Mouse (Mus musculus) urinary bladder, adult 18-20 months (tissue): ENCODE results near the gene Pwwp2a.
A peak's percentile ranks its signal among the peaks of the same experiment; 100 is the strongest.

Source experiments
- DNase-seq, 2 experiments: peaks; one replicate each; pipeline ENCODE4 v3.0.0; 2022; ENCODE audit warnings: low spot score in 2 of 2, mixed read lengths in 2 of 2

Gene Pwwp2a

GRCm38 (mm10) chr11:43681472-43682414 lies at the start of gene Pwwp2a:
Gene Pwwp2a, plus strand, starts transcription at chr11:43681998.
- DNase-seq: peak; percentile 94 to 99

- DNase-seq: no peak
These were observed 49.2 kb upstream of the Pwwp2a start for GRCm38 (mm10) chr11:43632566-43632965.

- DNase-seq: no peak
These were observed 48.6 kb upstream of the Pwwp2a start for GRCm38 (mm10) chr11:43633165-43633564.

- DNase-seq: peak in 1 of 2 experiments; percentile 36
These were observed 48.0 kb upstream of the Pwwp2a start for GRCm38 (mm10) chr11:43633658-43634401.

- DNase-seq: no peak
These were observed 45.0 kb upstream of the Pwwp2a start for GRCm38 (mm10) chr11:43636761-43637160.

GRCm38 (mm10) chr11:43638486-43638885 lies 43.3 kb upstream of the Pwwp2a start:
- DNase-seq: no peak

- peak; percentile 59 to 70 for DNase-seq
These were observed 38.6 kb upstream of the Pwwp2a start for GRCm38 (mm10) chr11:43643180-43643591.

- no peak for DNase-seq
These were observed 36.5 kb upstream of the Pwwp2a start for GRCm38 (mm10) chr11:43645286-43645685.

GRCm38 (mm10) chr11:43653051-43653475 lies 28.7 kb upstream of the Pwwp2a start:
- DNase-seq: peak in 1 of 2 experiments; percentile 2

- DNase-seq: no peak
These were observed 25.3 kb upstream of the Pwwp2a start for GRCm38 (mm10) chr11:43656464-43656863.

- DNase-seq: no peak
These were observed 23.8 kb upstream of the Pwwp2a start for GRCm38 (mm10) chr11:43658010-43658409.

GRCm38 (mm10) chr11:43667038-43667745 lies 14.6 kb upstream of the Pwwp2a start:
- DNase-seq: no peak

GRCm38 (mm10) chr11:43682415-43683217 lies 818 bp downstream of the Pwwp2a start:
- DNase-seq: peak; percentile 25 to 62

GRCm38 (mm10) chr11:43688850-43689249 lies 7.1 kb downstream of the Pwwp2a start:
- DNase-seq: no peak

GRCm38 (mm10) chr11:43696623-43697022 lies 14.8 kb downstream of the Pwwp2a start:
- no peak for DNase-seq

GRCm38 (mm10) chr11:43698621-43699020 lies 16.8 kb downstream of the Pwwp2a start:
- DNase-seq: no peak

- no peak for DNase-seq
These were observed 18.5 kb downstream of the Pwwp2a start for GRCm38 (mm10) chr11:43700291-43700690.

- no peak for DNase-seq
These were observed 21.8 kb downstream of the Pwwp2a start for GRCm38 (mm10) chr11:43703552-43703951.

- DNase-seq: no peak
These were observed 24.0 kb downstream of the Pwwp2a start for GRCm38 (mm10) chr11:43705751-43706150.

GRCm38 (mm10) chr11:43708409-43708808 lies 26.6 kb downstream of the Pwwp2a start:
- no peak for DNase-seq

GRCm38 (mm10) chr11:43712178-43712577 lies 30.4 kb downstream of the Pwwp2a start:
- DNase-seq: no peak
